Mouse (Mus musculus) CH12.LX (cell line): ENCODE results near the gene Elk3.

Experiments used
- CHD2 ChIP-seq: IDR thresholded peaks from 2 replicates; pipeline ENCODE4 v1.6.1; 2011; ENCODE audit warnings: low read length, improper control_type of control experiment
- CTCF ChIP-seq, 2 experiments: IDR thresholded peaks in 1 of 2; conservative IDR thresholded peaks in 1 of 2; 2 replicates each; pipeline ENCODE4 v1.5.1; 2011 to 2012; ENCODE audit warnings: low read depth in 2 of 2, low read length in 2 of 2, improper control_type of control experiment in 1 of 2, inconsistent platforms in 1 of 2, mild to moderate bottlenecking in 1 of 2, moderate library complexity in 1 of 2
- ZNF384 ChIP-seq: IDR thresholded peaks from 2 replicates; pipeline ENCODE4 v1.6.1; 2012; ENCODE audit warnings: low read depth, low read length, improper control_type of control experiment, inconsistent platforms

- TF ChIP-seq CTCF (conservative IDR thresholded peaks at IDR 0.05 in 1 of 2, IDR thresholded peaks at IDR 0.05 in 1 of 2; ENCODE audit: low read depth in 2 of 2, low read length in 2 of 2) (no peak), CHD2 (peak; percentile 90), ZNF384 (no peak)
Observed at GRCm38 (mm10) chr10:93276349-93276763, 34.6 kb downstream of the Elk3 start.
